Mouse (Mus musculus): ENCODE measurements around the gene Snrnp70. TPM values are rescaled to one million over a fixed set of nuclear protein-coding genes. Genes with fewer than 3 reads are reported as not detected.
A peak's percentile ranks its signal among the peaks of the same experiment; 100 is the strongest.

Gene Snrnp70
- polyA plus RNA-seq, 1 experiment from 2014 or later, result 328 TPM

DNA sequence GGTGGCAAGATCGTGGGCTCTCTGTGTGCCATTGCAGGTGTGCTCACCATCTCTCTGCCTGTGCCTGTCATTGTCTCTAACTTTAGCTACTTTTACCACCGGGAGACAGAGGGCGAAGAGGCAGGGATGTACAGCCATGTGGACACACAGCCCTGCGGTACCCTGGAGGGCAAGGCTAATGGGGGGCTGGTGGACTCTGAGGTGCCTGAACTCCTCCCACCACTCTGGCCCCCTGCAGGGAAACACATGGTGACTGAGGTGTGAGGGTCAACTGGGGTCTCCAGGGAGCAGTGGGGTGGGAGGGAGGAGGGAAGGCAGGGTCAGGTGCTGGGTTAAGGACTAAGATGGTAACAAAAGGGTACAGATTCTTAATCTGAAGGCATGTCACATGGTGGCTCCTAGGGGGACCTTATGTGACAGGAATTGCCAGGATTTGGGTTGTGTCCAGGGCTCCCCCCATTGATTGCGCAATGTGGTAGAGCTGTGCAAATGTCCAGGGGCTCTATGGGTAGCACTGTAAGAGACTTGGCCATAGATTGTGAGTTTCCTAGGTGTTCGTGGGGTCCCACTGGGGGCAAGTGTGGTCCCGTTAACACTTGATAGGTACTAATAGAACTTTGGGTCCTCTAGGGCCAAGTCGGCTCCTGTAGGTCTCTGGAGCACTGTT lies 14.1 kb upstream of the Snrnp70 start:
- peaks cover 41% of the 10 kb centered on the region for H3K27me3 ChIP-seq
- no peak for ATAC-seq
- ChIA-PET CTCF (no interaction called here), POLR2A (no interaction called here)
- DNase-seq (ENCODE audit: low read depth, low spot score), result no peak
- in situ Hi-C loops (cut with MboI; ENCODE audit: low pct_unique_long_range_greater_than_20kb), result loop anchor here (10.0 kb wide), 1 partner anchor 105 kb away; no protein-coding TSS in a partner anchor
- no peak for TF ChIP-seq CTCF (IDR thresholded peaks at IDR 0.05)

DNA sequence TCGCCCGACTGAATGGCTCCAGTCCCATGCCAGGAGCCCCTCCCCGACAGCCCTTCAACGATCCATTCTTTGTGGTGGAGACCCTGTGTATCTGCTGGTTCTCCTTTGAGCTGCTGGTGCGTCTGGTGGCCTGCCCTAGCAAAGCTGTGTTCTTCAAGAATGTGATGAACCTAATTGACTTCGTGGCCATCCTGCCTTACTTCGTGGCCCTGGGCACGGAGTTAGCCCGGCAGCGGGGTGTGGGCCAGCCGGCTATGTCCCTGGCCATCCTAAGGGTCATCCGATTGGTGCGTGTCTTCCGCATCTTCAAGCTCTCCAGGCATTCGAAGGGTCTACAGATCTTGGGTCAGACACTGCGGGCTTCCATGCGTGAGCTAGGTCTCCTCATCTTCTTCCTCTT lies 13.4 kb upstream of the Snrnp70 start:
- in situ Hi-C loops (cut with MboI; ENCODE audit: low pct_unique_long_range_greater_than_20kb), result loop anchor here (10.0 kb wide), 1 partner anchor 104 kb away; no protein-coding TSS in a partner anchor
- no peak for ATAC-seq
- TF ChIP-seq CTCF (IDR thresholded peaks at IDR 0.05), result no peak
- ChIA-PET CTCF (no interaction called here), POLR2A (no interaction called here)
- H3K27me3 ChIP-seq, result peaks cover 41% of the 10 kb centered on the region
- no peak for DNase-seq (ENCODE audit: low read depth, low spot score)

DNA sequence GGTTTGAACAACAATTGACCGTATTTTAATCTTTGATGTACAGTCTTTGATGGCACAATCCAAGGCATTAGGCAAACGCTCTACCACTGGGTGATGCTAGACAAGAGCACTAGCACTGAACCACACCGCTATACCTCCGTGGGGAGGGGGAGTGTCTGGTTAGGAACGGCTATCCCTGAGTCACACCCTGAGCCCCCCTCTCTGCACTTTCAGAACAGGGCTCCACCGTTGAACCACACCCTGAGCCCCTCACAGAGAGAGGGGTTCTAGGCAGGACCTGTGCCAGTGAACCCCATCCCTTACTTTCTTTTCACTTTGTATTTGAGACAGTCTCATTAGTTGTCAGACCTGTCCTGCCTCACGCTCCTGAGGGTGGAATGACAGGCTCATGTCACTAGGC lies 12.8 kb upstream of the Snrnp70 start:
- peaks cover 41% of the 10 kb centered on the region for H3K27me3 ChIP-seq
- CTCF ChIA-PET, result no interaction called here
- ATAC-seq (no peak), DNase-seq (ENCODE audit: low read depth, low spot score) (no peak)
- POLR2A ChIA-PET, result interaction anchor here (0.6 kb wide), 1 partner anchor 26 kb away, joined by 3 read pairs; the partner anchor contains the start of gene Gys1
- TF ChIP-seq CTCF (IDR thresholded peaks at IDR 0.05), result no peak
- in situ Hi-C loops (cut with MboI; ENCODE audit: low pct_unique_long_range_greater_than_20kb), result loop anchor here (10.0 kb wide), 1 partner anchor 104 kb away; no protein-coding TSS in a partner anchor

DNA sequence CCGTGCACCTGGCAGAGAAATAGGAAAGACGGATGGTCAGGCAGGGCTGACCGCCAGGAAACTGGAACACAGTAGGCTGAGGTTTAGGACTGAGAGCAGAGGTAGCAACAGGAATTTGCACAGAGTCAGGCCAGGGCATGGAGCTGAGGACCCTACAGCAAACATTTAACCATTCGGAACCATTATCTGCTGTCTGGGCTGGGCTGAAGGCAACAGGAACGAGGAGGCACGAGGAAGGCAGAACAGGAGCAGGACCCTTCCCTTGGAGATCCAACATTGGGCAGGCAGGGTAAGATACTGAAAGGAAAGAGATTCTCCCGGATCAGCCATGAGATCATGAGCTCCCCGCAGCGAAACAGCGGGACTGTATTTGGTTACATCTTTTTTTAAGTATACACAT lies 12.3 kb upstream of the Snrnp70 start:
- in situ Hi-C loops (cut with MboI; ENCODE audit: low pct_unique_long_range_greater_than_20kb), result loop anchor here (10.0 kb wide), 1 partner anchor 103 kb away; no protein-coding TSS in a partner anchor
- DNase-seq (ENCODE audit: low read depth, low spot score) (no peak), ATAC-seq (no peak)
- H3K27me3 ChIP-seq, result peaks cover 41% of the 10 kb centered on the region
- ChIA-PET CTCF (no interaction called here), POLR2A (interaction anchor here (0.6 kb wide), 1 partner anchor 27 kb away, joined by 3 read pairs; the partner anchor contains the start of gene Gys1)
- TF ChIP-seq CTCF (IDR thresholded peaks at IDR 0.05), result no peak

DNA sequence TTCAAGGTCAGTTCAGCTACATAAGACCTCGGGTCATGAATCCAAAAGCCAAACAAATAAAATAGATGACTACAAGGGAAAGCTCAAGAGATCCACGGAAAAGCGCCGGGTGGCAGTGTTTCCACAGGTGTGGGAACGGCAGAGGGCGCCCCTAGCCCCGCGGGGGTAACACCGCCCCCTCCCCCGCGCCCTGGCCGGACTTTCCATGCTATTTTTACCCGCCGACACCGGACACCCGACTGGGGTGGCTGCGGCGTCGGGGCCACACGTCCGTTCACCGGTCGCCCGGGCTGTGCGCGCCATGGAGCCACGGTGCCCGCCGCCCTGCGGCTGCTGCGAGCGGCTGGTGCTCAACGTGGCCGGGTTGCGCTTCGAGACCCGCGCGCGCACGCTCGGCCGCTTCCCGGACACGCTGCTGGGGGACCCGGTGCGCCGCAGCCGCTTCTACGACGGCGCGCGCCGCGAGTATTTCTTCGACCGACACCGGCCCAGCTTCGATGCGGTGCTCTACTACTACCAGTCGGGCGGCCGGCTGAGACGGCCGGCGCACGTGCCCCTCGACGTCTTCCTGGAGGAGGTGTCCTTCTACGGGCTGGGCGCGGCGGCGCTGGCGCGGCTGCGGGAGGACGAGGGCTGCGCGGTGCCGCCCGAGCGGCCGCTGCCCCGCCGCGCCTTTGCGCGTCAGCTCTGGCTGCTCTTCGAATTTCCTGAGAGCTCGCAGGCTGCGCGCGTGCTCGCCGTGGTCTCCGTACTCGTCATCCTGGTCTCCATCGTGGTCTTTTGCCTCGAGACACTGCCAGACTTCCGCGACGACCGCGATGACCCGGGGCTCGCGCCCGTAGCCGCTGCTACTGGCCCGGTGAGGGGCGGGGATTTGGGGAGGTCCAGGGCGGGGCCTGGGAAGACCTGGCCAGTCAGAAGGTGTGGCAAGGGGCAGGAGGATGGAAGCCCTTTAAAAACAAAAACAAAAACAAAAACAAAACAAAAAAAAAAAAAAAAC lies 10.9 kb upstream of the Snrnp70 start:
- ATAC-seq (peak; percentile 33), DNase-seq (ENCODE audit: low read depth, low spot score) (no peak)
- ChIA-PET CTCF (interaction anchor here (1.0 to 1.6 kb wide), 2 partner anchors 14 to 106 kb away, joined by 4 to 5 read pairs; no protein-coding TSS in a partner anchor), POLR2A (interaction anchor here (1.5 kb wide), 1 partner anchor 28 kb away, joined by 3 read pairs; the partner anchor contains the start of gene Gys1)
- H3K27me3 ChIP-seq, result peaks cover 38% of the 10 kb centered on the region
- no peak for TF ChIP-seq CTCF (IDR thresholded peaks at IDR 0.05)
- in situ Hi-C loops (cut with MboI; ENCODE audit: low pct_unique_long_range_greater_than_20kb), result loop anchor here (10.0 kb wide), 1 partner anchor 102 kb away; no protein-coding TSS in a partner anchor

DNA sequence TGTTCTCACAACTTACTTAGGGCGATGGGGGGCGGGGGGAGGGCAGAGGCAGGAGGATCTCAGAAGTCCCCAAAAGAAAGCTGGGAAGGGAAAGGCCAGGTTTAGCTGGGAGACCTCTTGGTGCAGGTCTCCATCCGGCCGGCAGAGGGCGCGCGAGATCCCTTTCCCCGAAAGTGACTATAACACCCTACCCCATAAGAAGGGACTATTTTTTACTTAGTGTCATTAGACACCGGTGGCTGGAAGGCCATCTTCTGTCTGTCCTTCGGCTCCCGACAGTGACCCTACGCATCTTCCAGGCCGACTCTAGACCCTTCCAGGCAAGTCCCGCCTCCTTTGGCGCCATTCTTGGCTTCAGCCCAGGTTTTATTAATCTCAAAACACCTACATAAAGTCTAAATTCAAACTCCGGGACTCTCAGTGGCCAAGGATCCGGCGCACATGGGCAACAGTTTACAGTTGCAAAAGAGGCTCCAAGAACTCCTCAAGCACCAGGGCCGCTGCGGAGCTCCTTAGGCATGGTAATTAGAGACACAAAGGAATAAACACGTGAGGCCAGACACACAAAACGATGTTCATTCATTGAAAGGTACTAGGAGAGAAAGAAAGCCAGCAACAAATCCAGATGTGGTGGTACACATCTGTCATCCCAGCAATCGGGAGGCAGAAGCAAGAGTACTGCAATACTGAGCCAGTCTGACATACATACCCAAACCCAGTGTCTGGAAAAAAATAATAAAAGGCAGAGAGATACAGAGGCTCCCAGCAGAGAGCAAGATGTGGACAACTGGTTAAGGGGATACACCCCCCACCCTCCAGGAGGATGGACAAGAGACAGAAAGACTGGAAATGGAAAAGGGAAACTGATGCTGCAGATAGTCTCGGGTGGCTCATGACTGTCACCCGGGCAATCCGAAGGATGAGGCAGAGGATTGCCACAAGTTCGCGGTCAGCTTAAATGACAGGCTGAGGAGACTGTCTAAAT lies 9.8 kb upstream of the Snrnp70 start, which contains the start of gene Kcna7:
TSS of gene Kcna7 (plus strand) at position 563 of the 985 bp plus-strand sequence.
- peaks cover 32% of the 10 kb centered on the region for H3K27me3 ChIP-seq
- ChIA-PET CTCF (interaction anchor here (1.0 to 2.3 kb wide), 5 partner anchors 13 to 128 kb away, joined by 4 to 5 read pairs (median 4); partner anchors contain the start of gene Slc6a21), POLR2A (interaction anchor here (1.5 kb wide), 1 partner anchor 29 kb away, joined by 3 read pairs; the partner anchor contains the start of gene Gys1)
- in situ Hi-C loops (cut with MboI; ENCODE audit: low pct_unique_long_range_greater_than_20kb), result loop anchor here (10.0 kb wide), 1 partner anchor 101 kb away; no protein-coding TSS in a partner anchor
- ATAC-seq (no peak), DNase-seq (ENCODE audit: low read depth, low spot score) (no peak)
- no peak for TF ChIP-seq CTCF (IDR thresholded peaks at IDR 0.05)

DNA sequence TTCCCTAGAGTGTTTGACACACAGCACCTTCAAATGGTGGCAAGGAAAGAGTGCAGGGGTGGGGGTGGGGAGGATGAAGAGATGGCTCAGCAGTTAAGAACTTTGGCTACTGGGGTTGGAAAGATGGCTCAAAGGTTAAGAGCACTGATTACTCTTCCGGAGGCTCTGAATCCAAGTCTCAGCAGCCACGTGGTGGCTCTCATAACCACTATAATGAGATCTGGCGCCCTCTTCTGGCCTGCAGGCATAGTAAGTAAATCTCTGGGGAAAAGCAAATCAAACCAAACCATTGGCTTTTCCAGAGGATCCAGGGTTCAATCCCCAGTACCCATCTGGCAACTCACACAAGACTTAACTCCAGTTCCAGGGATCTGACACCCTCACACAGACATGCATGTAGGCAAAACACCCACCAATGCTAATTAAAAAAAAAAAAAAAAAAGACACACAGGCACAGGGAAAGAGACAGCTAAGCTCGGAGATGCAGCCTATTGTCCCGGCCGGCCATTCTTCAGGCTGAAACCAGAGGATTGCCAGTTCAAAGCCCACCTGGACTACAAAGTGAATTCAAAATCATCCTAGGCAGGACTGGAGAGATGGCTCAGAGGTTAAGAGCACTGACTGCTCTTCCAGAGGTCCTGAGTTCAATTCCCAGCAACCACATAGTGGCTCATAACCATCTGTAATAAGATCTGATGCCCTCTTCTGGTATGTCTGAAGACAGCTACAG lies 8.2 kb upstream of the Snrnp70 start:
- ATAC-seq (no peak), DNase-seq (ENCODE audit: low read depth, low spot score) (no peak)
- ChIA-PET POLR2A (interaction anchor here (0.7 kb wide), 1 partner anchor 403 kb away, joined by 4 read pairs; no protein-coding TSS in a partner anchor), CTCF (interaction anchor here (0.7 to 2.5 kb wide), 4 partner anchors 103 to 221 kb away, joined by 3 to 5 read pairs (median 4); partner anchors contain the start of gene Slc6a21)
- TF ChIP-seq CTCF (IDR thresholded peaks at IDR 0.05), result peak; percentile 60
- peaks cover 23% of the 10 kb centered on the region for H3K27me3 ChIP-seq
- in situ Hi-C loops (cut with MboI; ENCODE audit: low pct_unique_long_range_greater_than_20kb), result loop anchor here (10.0 kb wide), 1 partner anchor 99 kb away; no protein-coding TSS in a partner anchor

DNA sequence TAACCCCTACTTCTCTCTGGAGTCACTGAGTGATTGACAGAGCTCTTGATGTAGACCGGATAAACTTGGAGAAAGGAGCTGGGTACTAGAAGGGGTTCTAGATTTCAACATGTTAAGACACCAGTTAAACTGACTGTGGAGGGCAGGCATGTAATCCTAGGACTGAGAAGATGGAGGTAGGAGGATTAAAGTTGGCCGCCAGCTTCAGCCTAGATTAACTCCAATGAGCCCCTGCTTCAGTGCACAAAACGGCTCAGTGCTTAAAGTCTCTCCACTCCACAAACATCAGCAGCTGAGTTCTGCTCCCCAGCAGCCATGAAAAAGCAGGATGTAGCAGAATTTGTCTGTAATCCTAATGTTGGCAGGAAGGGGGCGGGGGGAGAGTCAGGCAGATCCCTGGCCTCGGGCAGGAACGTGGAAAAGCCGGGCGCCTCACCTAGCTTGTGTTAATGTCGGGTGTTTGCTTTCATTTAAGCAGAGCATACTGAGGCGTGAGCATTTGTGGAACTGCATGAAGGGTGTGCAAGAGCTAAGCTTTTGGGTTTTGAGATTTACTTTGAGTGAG lies 6.1 kb upstream of the Snrnp70 start:
- H3K27me3 ChIP-seq, result peaks cover 7% of the 10 kb centered on the region
- ChIA-PET POLR2A (interaction anchor here (2.0 kb wide), 1 partner anchor 17 kb away, joined by 4 read pairs; no protein-coding TSS in a partner anchor), CTCF (interaction anchor here (2.5 kb wide), 1 partner anchor 101 kb away, joined by 5 read pairs; no protein-coding TSS in a partner anchor)
- DNase-seq (ENCODE audit: low read depth, low spot score) (no peak), ATAC-seq (no peak)
- in situ Hi-C loops (cut with MboI; ENCODE audit: low pct_unique_long_range_greater_than_20kb), result loop anchor here (10.0 kb wide), 1 partner anchor 97 kb away; no protein-coding TSS in a partner anchor
- TF ChIP-seq CTCF (IDR thresholded peaks at IDR 0.05), result no peak

Data from Patski (cell line).